Mouse (Mus musculus) embryo, embryonic 10.5 days (tissue): Measurements from ENCODE around the gene Pip5kl1.

Experiments used
- DNase-seq: peaks from one replicate; pipeline ENCODE4 v3.0.0-alpha.2; 2015; ENCODE audit warnings: low spot score

Gene Pip5kl1

DNA sequence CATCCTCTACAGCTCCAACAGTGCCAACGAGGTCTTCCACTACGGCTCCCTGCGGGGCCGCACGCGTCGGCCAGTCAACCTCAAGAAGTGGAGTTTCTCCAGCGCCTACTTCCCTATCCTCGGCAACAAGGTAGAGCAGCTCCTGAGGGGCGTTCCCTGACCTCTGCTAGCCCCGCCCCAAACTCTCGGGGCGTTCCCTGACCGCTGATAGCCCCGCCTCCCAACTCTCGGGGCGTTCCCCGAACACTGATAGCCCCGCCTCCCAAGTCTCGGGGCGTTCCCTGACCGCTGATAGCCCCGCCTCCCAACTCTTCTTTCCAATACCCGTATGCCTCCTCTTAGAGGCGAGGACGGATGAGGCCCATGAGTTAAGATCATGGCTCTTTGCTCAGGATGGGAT lies 37.7 kb downstream of the Pip5kl1 start:
- DNase-seq, result no peak

DNA sequence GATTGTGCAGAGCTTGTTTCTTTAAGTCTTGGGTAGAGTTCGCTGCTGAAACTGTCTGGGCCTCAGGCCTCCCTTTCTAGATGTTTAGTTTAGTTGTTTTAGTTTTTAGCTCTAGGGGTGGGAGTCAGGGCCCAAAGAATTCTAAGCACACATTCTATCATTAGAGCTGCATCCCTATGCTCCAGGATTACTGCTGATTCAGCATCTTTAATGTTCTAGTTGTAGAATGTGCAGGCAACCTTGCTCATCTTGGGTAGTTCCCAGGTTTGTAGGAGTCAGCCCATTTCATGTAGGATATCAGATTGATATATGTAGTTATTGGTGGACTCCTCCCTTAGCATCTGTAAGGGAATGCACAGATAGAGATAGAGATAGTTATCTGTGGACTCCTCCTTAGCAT lies 42.5 kb downstream of the Pip5kl1 start:
- no peak for DNase-seq

- no peak for DNase-seq
Measured at GRCm38 (mm10) chr2:32617601-32618000, 43.0 kb downstream of the Pip5kl1 start.

GRCm38 (mm10) chr2:32618051-32618450 lies 43.5 kb downstream of the Pip5kl1 start:
- DNase-seq, result no peak

DNA sequence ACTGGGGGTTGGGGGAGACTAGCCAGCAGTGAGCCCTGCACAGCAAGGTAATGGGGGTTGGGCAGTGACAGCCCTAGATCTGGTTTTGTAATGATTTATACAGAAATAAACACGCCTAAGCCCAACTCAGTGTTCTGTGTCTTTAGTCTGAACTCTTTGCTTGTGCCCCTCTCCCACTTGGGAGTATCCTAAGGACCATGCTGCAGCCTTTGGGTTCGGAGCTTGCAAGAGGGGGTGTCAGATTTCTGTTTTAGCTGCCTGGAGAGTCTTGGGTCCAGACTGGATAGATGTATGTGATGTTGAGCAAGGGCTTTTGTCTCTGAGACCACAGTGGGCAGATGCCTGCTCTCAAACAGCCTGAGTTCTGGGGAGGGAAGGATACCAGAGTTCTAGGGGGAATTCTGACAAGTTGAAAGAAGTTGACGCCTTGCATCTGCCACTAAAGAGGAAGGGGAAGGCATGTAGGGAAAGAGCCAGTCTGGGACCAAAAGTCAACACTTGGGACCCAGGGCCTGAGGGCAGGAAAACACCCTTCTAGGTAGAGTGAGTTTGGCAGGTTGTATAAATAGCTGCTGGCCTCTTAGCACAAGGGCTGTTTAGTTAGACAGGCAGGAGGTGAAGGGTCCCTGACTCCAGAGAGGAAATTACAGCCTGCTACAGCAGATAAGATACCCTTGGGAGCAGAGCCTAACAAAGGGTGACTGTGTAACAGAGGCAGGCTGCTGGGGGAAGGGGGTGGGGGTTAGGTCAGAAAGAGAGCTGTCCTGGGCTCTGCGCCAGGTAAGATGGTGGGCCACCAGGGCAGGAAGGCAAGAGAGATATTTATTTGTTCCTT lies 46.3 kb downstream of the Pip5kl1 start:
- DNase-seq, result peak; percentile 75

GRCm38 (mm10) chr2:32621517-32621859 lies 46.9 kb downstream of the Pip5kl1 start, which contains the start of gene Ak1:
TSS of gene Ak1 (plus strand) at chr2:32621758.
- DNase-seq, result no peak

DNA sequence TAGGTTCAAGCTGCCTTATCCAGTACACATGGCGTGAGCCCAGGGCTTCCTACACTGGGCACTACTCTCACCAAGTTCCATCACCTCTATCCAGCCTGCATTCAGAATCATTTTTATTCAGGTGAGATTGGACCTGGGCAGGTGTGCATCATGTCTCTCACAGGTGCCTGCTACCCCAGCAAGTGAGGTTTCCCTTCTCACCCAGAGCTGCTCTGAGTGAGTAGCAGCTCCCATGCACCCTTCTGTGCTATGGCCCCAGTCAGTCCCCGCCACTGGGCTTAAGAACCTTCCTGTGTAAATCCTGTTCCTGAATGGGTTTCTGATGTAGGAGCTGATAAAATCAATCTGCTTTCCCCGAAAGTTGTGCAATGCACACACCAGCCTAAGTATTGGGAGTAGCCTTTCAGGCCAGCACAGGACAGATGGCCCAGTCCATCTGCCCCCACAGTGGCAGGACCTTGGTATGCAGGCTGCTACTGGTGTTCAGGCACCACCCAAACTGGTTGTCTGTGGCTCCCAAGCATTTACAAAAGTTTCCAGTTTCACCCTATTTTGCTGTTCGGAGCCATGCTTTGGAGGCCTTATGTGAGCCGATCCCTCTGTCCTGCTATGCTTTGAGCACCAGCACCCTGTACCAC lies 49.6 kb downstream of the Pip5kl1 start:
- no peak for DNase-seq

DNA sequence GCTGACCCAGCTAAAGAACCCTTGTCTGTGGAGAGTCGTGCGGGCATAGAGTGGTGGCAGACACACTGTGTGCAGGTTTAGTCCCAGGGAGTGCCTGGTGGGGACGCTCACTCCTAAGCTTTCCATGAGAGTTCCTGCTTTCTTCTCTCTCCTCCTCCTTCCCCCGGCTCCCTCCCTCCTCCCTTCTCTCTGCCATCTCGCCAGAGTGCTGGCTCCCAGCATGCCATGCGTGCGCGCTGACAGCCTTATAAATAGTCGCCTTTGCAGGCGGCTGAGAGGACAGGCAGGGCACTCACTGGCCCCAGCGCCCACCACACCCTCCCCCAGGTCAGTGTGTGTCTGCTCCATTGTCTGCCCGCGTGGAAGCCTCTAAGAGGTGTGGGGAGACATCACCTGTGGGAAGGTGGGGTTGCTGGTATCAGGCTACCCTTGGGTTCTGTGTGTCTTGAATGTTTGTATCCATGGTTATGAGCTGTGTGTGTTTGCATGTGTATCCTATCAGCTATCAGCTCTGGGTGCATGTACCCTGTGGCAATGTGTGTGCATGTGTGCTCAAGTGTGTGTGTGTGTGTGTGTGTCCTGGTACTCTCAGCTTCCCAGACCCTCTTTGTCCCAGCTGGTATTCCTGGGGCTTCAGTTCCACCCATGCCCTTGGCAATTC lies 50.7 kb downstream of the Pip5kl1 start:
- peak; percentile 85 for DNase-seq

GRCm38 (mm10) chr2:32625873-32626694 lies 51.5 kb downstream of the Pip5kl1 start:
- DNase-seq, result no peak

DNA sequence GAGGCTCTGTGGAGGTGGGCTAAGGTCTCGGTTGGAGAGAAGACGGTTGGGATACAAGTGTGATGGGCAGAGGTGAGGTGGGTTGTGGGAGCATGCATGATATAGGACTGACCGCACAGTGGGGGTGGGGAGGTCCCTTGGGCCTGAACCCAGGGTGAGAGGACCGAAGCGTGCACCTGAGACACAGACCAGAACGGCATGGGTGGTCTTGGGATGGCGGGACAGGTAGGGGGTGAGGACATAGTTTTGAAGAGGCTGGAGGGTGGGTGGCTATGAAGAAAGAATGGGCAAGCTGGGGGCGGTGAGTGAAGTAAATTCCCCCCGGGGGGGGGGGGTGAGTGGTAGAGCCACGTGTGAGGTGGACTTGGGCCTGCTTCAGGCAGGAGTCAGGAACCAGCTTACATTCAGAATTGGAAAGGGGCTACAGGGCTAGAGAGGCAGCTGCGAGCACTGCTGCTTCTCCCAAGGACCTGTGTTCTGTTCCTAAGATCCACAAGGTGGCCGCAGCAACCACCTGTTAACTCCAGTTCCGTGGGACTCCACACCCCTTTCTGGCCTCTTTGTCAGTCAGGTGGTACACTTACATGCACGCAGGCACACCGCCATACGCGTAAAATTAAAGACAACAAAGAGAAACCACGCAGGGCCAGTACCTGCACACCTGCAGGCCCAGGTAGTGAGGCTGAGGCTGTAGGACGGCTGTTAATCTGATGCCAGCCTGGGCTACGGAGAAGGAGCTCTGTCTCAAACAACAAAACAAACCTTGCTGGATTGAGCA lies 52.9 kb downstream of the Pip5kl1 start:
- DNase-seq, result no peak

- DNase-seq, result no peak
Measured at GRCm38 (mm10) chr2:32628044-32628550, 53.5 kb downstream of the Pip5kl1 start.

GRCm38 (mm10) chr2:32628729-32629128 lies 54.1 kb downstream of the Pip5kl1 start:
- no peak for DNase-seq

DNA sequence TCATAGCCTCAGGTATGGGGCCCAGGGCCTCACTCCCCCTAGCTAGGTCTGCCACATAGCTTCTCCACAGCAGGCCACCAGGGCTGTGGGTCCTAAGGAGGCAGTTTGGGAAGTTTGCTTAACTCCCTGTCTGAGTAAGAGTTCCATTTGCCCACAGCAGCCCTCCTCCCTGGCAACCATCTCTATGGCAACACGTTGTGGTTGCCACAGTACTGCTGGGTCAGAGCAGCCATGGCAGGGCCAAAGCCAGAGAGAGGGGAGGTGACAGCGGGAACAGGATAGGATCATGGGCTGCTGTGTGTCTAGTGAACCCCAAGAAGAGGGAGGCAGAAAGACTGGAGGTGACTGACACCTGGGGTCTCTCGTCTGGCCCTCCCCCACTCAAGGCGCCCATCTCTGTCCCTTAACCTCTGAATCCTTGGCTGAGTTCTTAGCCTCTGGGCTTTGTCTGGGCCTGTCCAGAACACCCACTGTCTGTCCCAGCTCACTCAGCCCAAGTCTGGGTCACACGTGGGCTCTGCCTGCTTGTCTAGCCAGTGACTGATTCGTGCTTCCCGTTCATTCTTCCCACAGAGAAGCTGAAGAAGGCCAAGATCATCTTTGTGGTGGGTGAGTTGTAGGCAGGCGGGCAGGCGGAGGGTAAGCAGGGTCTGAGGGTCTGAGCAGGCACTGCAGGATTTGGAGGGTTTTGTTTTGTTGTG lies 54.8 kb downstream of the Pip5kl1 start:
- peak; percentile 88 for DNase-seq

- no peak for DNase-seq
Measured at GRCm38 (mm10) chr2:32630036-32630435, 55.4 kb downstream of the Pip5kl1 start.

DNA sequence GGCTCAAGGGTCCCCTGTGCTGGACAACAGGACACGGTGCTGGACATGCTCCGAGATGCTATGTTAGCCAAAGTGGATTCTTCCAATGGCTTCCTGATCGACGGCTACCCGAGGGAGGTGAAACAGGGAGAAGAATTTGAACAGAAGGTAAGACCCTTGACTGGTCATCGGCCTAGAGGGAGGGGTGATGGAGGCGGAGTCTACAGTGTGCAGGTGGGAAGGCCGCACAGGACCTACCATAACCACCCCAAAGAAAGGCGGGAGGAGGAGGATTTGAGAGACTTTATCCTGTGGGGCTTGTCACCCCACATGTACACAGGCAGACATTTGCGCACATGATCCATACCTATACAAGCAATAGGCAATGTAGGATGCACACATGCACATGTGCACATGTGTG lies 56.4 kb downstream of the Pip5kl1 start:
- no peak for DNase-seq

GRCm38 (mm10) chr2:32631737-32632394 lies 57.3 kb downstream of the Pip5kl1 start:
- peak; percentile 93 for DNase-seq
